Mouse (Mus musculus): ENCODE measurements around the gene Olfr284.
A peak's percentile ranks its signal among the peaks of the same experiment; 100 is the strongest.

Gene Olfr284

GRCm38 (mm10) chr15:98340887-98341286, at the start of gene Olfr284:
TSS of gene Olfr284 (minus strand) at chr15:98340987.
- DNase-seq (ENCODE audit: low spot score in 2 of 2) = no peak

GRCm38 (mm10) chr15:98389796-98390195, 49.0 kb upstream of the Olfr284 start:
- DNase-seq (ENCODE audit: low spot score in 2 of 2) = peak; percentile 9 to 63

- no peak for DNase-seq (ENCODE audit: low spot score in 2 of 2)
Observed at GRCm38 (mm10) chr15:98387621-98388020, 46.8 kb upstream of the Olfr284 start.

- DNase-seq (ENCODE audit: low spot score in 2 of 2) = no peak
Observed at GRCm38 (mm10) chr15:98380846-98381245, 40.1 kb upstream of the Olfr284 start, which contains the start of gene Olfr283. TSS of gene Olfr283 (minus strand) at chr15:98380946.

GRCm38 (mm10) chr15:98378209-98378608, 37.4 kb upstream of the Olfr284 start:
- DNase-seq (ENCODE audit: low spot score in 2 of 2) = no peak

- DNase-seq (ENCODE audit: low spot score in 2 of 2) = no peak
Observed at GRCm38 (mm10) chr15:98317177-98317724, 23.5 kb downstream of the Olfr284 start, which contains the start of gene Olfr285. TSS of gene Olfr285 (minus strand) at chr15:98317353.

GRCm38 (mm10) chr15:98315703-98316102, 25.1 kb downstream of the Olfr284 start:
- no peak for DNase-seq (ENCODE audit: low spot score in 2 of 2)

GRCm38 (mm10) chr15:98295628-98296551, 44.9 kb downstream of the Olfr284 start, which contains the start of gene Zfp641:
TSS of gene Zfp641 (minus strand) at chr15:98296161.
- DNase-seq (ENCODE audit: low spot score in 2 of 2) = peak in 1 of 2 experiments; percentile 17

- no peak for DNase-seq (ENCODE audit: low spot score in 2 of 2)
Observed at GRCm38 (mm10) chr15:98293651-98294050, 47.1 kb downstream of the Olfr284 start.
